9 mouse cellular contexts compared by ENCODE assay signal in genomic region chr7:139746803-139747202, GRCm38 (mm10).
A peak's percentile ranks its signal among the peaks of the same experiment; 100 is the strongest.
DNase-seq lines count a peak whose midpoint lies in the region; ATAC-seq and TF ChIP-seq lines count a peak whose summit lies in the region.
"Had no signal": no experiment of that assay in that cellular context is flagged by ENCODE, and none has a peak within 500 bp of the region (broad histone marks: within the 10 kb centered on the region; RNA-seq: fewer than 3 reads in every experiment).

No protein-coding gene starts in this region.

- H3K27ac ChIP-seq in layer of hippocampus, adult 2 months, result no peak overlapping the region
- H3K27ac ChIP-seq: neural tube, embryonic 12.5 days had no signal

- ATAC-seq in CD4-positive, CD25-positive, alpha-beta regulatory T cell, adult 4 months, result no peak
- ATAC-seq in granulocyte monocyte progenitor cell, adult 5-6 weeks (replicated peaks; ENCODE audit: poor library complexity, severe bottlenecking), result no peak

- peak; percentile 77 for TF ChIP-seq CTCF in layer of hippocampus, adult 2 months (conservative IDR thresholded peaks at IDR 0.05)

- peak; percentile 9 for DNase-seq in CD4-positive, CD25-positive, alpha-beta regulatory T cell, adult 2 months (ENCODE audit: low read depth, low spot score)
- DNase-seq in layer of hippocampus, adult 2 months (ENCODE audit: low spot score in 2 of 2), result peak in 1 of 2 experiments; percentile 51
- DNase-seq in layer of hippocampus, adult 9-10 months (ENCODE audit: low spot score), result no peak
- peak; percentile 42 for DNase-seq in brain, adult 2 months (ENCODE audit: low read depth, low spot score)
- DNase-seq in kidney, postnatal 36 days, result peak; percentile 5 to 69
- peak; percentile 60 for DNase-seq in thymus, postnatal 14 days

- no peak overlapping the region for H3K4me3 ChIP-seq in layer of hippocampus, adult 2 months
- H3K4me3 ChIP-seq: neural tube, embryonic 12.5 days had no signal
